Mouse (Mus musculus) kidney, adult 2 months (tissue): ENCODE data around the gene Cdc34.

Experiments
- CTCF ChIP-seq: fragments of 200-500 bp; conservative IDR thresholded peaks from 2 replicates; pipeline ENCODE4 v1.5.1; 2011; ENCODE audit warnings: low read depth, mild to moderate bottlenecking, control low read depth, low read length, moderate library complexity, mixed read lengths; ENCODE audit not compliant: insufficient read depth, insufficient read length
- POLR2A ChIP-seq: fragments of 200-500 bp; IDR thresholded peaks from one replicate; pipeline ENCODE4 v1.6.1; 2011; ENCODE audit warnings: low read depth, low read length, control low read depth

- TF ChIP-seq CTCF (no peak), POLR2A (no peak)
Measured at GRCm38 (mm10) chr10:79686219-79686618, 4.2 kb downstream of the Cdc34 start.
